Mouse (Mus musculus): ENCODE data around the gene Golph3. TPM values are rescaled to one million over a fixed set of nuclear protein-coding genes. Genes with fewer than 3 reads are reported as not detected.

Golph3 gene
- polyA plus RNA-seq, 1 experiment from 2014 or later: 118 TPM

DNA sequence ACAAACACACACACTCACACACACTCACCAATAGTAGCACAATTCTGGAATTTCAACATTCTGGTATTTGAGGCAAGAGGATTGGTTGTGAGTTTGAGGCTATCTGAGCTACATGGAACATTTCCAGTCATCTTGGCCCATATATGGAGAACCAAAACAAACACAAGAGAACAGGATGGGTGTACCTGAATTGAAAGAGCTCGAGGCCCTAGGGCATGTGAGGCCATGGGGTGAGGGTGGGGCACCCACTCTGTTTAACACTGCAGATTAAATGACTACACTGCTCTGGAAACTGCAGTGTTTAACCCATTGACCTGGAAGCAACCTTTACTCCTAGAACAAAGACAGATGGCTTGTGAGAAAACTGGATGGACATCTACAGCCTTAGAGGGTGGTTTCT lies 8.0 kb upstream of the Golph3 start:
- H3K36me3 ChIP-seq (ENCODE audit: control insufficient read depth, insufficient read depth, low read length): no peaks in the 10 kb centered on the region
- WGBS: 54% methylated on average over 1 of the region's 1 CpGs
- no peak for ATAC-seq (ENCODE audit: low FRiP score)

DNA sequence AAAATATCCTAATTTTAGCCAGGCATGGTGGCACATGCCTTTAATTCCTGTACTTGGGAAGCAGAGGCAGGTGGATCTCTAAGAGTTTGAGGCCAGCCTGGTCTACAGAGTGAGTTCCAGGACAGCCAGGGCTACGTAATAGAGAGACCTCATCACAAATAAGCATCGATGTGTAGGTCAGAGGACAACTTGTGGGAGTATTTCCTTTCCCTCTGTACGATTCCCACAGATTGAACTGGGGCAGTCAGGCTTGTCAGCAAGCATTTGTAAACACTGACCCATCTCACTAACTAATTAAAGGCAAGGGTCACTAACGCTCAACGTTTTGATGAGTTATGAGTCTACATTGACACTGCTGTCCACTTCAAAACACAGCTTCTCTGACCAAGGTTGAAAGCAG lies 6.7 kb upstream of the Golph3 start:
- DNase-seq (ENCODE audit: low spot score, missing footprints): no peak
- no peak overlapping the region for H3K9ac ChIP-seq (ENCODE audit: low read length)
- no peak overlapping the region for H3K4me2 ChIP-seq
- H3K36me3 ChIP-seq (ENCODE audit: control insufficient read depth, insufficient read depth, low read length): no peaks in the 10 kb centered on the region
- no peaks in the 10 kb centered on the region for H3K9me3 ChIP-seq (ENCODE audit: control insufficient read depth, low read length)
- no peak overlapping the region for H3K27ac ChIP-seq (ENCODE audit: low read depth, low read length)
- no peaks in the 10 kb centered on the region for H3K27me3 ChIP-seq (ENCODE audit: control insufficient read depth, insufficient read depth, low read length)
- no peaks in the 10 kb centered on the region for H3K4me1 ChIP-seq (ENCODE audit: control insufficient read depth, insufficient read depth, low read length)
- WGBS: 90% methylated on average over 5 of the region's 5 CpGs
- no peak overlapping the region for H3K4me3 ChIP-seq (ENCODE audit: low read depth, low read length)
- no peak for ATAC-seq (ENCODE audit: low FRiP score)

More for the DNA sequence above, 8.0 kb upstream of the Golph3 start:
- no peaks in the 10 kb centered on the region for H3K4me1 ChIP-seq (ENCODE audit: control insufficient read depth, insufficient read depth, low read length)
- no peak for DNase-seq (ENCODE audit: low spot score, missing footprints)
- H3K9ac ChIP-seq (ENCODE audit: low read length): no peak overlapping the region
- H3K27me3 ChIP-seq (ENCODE audit: control insufficient read depth, insufficient read depth, low read length): no peaks in the 10 kb centered on the region
- no peak overlapping the region for H3K4me3 ChIP-seq (ENCODE audit: low read depth, low read length)
- no peak overlapping the region for H3K4me2 ChIP-seq
- H3K9me3 ChIP-seq (ENCODE audit: control insufficient read depth, low read length): no peaks in the 10 kb centered on the region
- no peak overlapping the region for H3K27ac ChIP-seq (ENCODE audit: low read depth, low read length)

DNA sequence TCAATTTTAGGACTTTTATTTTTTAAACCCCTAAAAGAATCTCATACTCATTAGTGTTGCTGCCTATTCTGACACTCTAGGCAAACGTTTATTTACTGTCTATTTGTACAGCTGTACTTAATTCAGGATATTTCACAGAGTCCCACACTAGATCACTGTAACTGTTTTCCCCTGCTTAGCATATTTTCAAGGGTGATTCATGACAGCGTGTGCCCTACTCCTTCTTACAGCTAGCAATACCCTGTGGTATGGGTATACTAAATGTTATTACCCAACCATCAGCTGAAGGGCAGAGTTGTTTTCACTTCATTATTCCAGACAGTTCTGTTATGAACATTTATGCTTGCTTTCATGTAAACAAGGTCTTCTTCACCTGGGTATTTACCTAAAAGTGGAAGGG lies 5.3 kb upstream of the Golph3 start:
- Histone ChIP-seq H3K4me1 (ENCODE audit: control insufficient read depth, insufficient read depth, low read length) (no peaks in the 10 kb centered on the region), H3K27ac (ENCODE audit: low read depth, low read length) (no peak overlapping the region), H3K4me2 (no peak overlapping the region), H3K4me3 (ENCODE audit: low read depth, low read length) (no peak overlapping the region), H3K27me3 (ENCODE audit: control insufficient read depth, insufficient read depth, low read length) (peaks cover 3% of the 10 kb centered on the region; the same call in 1 of the 2 replicates), H3K9me3 (ENCODE audit: control insufficient read depth, low read length) (no peaks in the 10 kb centered on the region), H3K36me3 (ENCODE audit: control insufficient read depth, insufficient read depth, low read length) (no peaks in the 10 kb centered on the region), H3K9ac (ENCODE audit: low read length) (no peak overlapping the region)
- 63% methylated on average over 2 of the region's 2 CpGs for WGBS
- DNase-seq (ENCODE audit: low spot score, missing footprints) (no peak), ATAC-seq (ENCODE audit: low FRiP score) (no peak)

DNA sequence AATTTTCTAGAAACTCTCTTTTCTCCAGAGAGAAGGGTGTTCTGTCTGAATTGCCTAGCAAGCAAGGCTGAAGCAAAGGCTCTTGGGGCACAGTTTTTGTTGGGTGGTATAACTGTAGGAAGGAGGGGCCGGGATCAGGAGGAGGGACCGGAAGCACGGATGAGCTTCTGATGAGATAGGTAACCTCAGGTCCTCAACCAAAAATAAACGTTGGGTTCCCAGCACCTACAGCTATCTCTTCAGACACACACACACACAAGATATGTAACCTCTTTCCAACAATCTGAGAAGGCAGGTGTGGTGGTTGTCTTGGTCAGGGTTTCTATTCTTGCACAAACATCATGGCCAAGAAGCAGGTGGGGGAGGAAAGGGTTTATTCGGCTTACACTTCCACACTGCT lies 4.0 kb upstream of the Golph3 start:
- DNase-seq (ENCODE audit: low spot score, missing footprints) (no peak), ATAC-seq (ENCODE audit: low FRiP score) (no peak)
- Histone ChIP-seq H3K36me3 (ENCODE audit: control insufficient read depth, insufficient read depth, low read length) (no peaks in the 10 kb centered on the region), H3K4me1 (ENCODE audit: control insufficient read depth, insufficient read depth, low read length) (no peaks in the 10 kb centered on the region), H3K9me3 (ENCODE audit: control insufficient read depth, low read length) (no peaks in the 10 kb centered on the region), H3K4me3 (ENCODE audit: low read depth, low read length) (no peak overlapping the region), H3K4me2 (no peak overlapping the region), H3K27ac (ENCODE audit: low read depth, low read length) (no peak overlapping the region), H3K27me3 (ENCODE audit: control insufficient read depth, insufficient read depth, low read length) (peaks cover 3% of the 10 kb centered on the region; the same call in 1 of the 2 replicates), H3K9ac (ENCODE audit: low read length) (no peak overlapping the region)
- 86% methylated on average over 5 of the region's 5 CpGs for WGBS

DNA sequence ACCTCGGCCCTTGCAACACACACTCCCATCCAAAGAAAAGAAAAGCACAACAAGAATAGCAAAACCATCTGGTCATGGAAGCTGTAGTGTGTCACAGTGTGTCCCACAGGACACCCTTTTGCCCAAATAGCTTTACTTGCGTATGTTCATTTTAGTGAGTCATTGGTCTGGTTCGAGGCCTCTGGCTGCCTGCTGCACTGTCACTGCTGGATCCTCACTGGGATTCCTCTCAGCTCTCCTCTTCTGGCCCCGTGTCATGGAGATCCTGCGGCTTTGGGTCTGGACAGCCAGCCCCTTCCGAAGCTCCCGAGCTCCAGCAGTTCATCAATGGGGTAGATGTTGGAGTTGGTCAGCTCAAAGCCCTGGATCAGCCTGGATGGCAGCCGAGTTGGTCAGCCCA lies 2.8 kb upstream of the Golph3 start:
- Histone ChIP-seq H3K9ac (ENCODE audit: low read length) (no peak overlapping the region), H3K4me1 (ENCODE audit: control insufficient read depth, insufficient read depth, low read length) (peaks cover 5% of the 10 kb centered on the region), H3K36me3 (ENCODE audit: control insufficient read depth, insufficient read depth, low read length) (no peaks in the 10 kb centered on the region), H3K9me3 (ENCODE audit: control insufficient read depth, low read length) (no peaks in the 10 kb centered on the region), H3K27me3 (ENCODE audit: control insufficient read depth, insufficient read depth, low read length) (peaks cover 3% of the 10 kb centered on the region; the same call in 1 of the 2 replicates), H3K4me3 (ENCODE audit: low read depth, low read length) (no peak overlapping the region), H3K27ac (ENCODE audit: low read depth, low read length) (no peak overlapping the region), H3K4me2 (no peak overlapping the region)
- 86% methylated on average over 8 of the region's 8 CpGs for WGBS
- DNase-seq (ENCODE audit: low spot score, missing footprints) (no peak), ATAC-seq (ENCODE audit: low FRiP score) (no peak)

DNA sequence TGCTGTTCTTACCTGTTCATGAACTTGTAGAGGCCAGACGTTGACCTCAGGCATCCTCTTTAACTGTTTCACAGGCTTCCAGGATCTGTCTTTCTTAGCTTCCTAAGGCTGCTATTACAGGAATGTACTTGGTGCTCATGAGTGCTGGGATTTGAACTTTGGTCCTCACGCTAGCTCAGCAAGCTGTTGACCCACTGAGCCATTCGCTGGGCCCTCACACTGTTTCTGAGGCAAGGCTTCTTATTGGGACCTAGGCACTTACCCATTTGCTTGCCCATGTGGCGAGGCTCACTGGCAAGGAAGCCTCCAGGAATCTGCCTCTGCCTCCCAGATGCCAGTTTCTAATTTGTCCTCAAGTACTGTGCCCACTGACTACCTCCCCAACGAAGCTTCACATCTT lies 1.4 kb upstream of the Golph3 start:
- Histone ChIP-seq H3K36me3 (ENCODE audit: control insufficient read depth, insufficient read depth, low read length) (no peaks in the 10 kb centered on the region), H3K27me3 (ENCODE audit: control insufficient read depth, insufficient read depth, low read length) (peaks cover 3% of the 10 kb centered on the region; the same call in 1 of the 2 replicates), H3K27ac (ENCODE audit: low read depth, low read length) (no peak overlapping the region), H3K4me2 (no peak overlapping the region), H3K9me3 (ENCODE audit: control insufficient read depth, low read length) (no peaks in the 10 kb centered on the region), H3K4me1 (ENCODE audit: control insufficient read depth, insufficient read depth, low read length) (peaks cover 12% of the 10 kb centered on the region), H3K4me3 (ENCODE audit: low read depth, low read length) (no peak overlapping the region), H3K9ac (ENCODE audit: low read length) (no peak overlapping the region)
- WGBS: 54% methylated on average over 5 of the region's 5 CpGs
- DNase-seq (ENCODE audit: low spot score, missing footprints) (peak; percentile 84), ATAC-seq (ENCODE audit: low FRiP score) (no peak)

DNA sequence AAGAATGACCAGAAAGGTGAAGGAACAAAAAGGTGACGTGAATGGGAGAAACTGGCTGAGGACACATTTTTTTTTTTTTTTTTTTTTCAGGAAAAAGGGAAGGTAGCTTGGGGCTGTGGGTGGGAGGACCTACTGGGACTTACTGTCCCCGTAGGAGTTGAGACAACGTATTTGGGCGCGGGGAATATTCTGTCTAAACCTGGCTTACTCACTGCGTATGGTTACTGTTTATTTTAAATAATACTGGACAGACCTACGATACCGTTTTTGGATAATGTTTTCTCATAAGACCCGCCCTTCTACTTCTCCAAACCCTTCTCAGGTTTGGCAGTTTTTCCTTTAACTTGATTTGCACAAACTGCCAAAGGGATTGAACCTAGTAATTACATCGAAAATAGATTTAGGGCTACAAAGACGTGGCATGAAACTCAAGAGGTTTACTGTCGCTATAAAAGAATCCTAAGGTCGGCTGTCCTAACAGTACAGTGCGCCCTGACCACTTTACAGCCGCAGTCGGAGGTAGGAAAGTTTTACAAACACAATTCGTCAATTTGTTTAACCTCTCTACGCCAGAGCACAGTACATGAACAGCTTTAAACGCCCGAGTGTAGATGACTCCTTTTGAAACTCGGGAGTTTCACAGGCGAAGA lies 684 bp upstream of the Golph3 start:
- peak overlapping the region; percentile 65 for H3K4me2 ChIP-seq
- 8% methylated on average over 22 of the region's 22 CpGs for WGBS
- peaks cover 3% of the 10 kb centered on the region; the same call in 1 of the 2 replicates for H3K27me3 ChIP-seq (ENCODE audit: control insufficient read depth, insufficient read depth, low read length)
- H3K9ac ChIP-seq (ENCODE audit: low read length): peak overlapping the region; percentile 97
- H3K9me3 ChIP-seq (ENCODE audit: control insufficient read depth, low read length): no peaks in the 10 kb centered on the region
- H3K27ac ChIP-seq (ENCODE audit: low read depth, low read length): no peak overlapping the region
- H3K4me3 ChIP-seq (ENCODE audit: low read depth, low read length): peak overlapping the region; percentile 100
- no peaks in the 10 kb centered on the region for H3K36me3 ChIP-seq (ENCODE audit: control insufficient read depth, insufficient read depth, low read length)
- DNase-seq (ENCODE audit: low spot score, missing footprints): peak; percentile 83
- peaks cover 12% of the 10 kb centered on the region for H3K4me1 ChIP-seq (ENCODE audit: control insufficient read depth, insufficient read depth, low read length)
- no peak for ATAC-seq (ENCODE audit: low FRiP score)

DNA sequence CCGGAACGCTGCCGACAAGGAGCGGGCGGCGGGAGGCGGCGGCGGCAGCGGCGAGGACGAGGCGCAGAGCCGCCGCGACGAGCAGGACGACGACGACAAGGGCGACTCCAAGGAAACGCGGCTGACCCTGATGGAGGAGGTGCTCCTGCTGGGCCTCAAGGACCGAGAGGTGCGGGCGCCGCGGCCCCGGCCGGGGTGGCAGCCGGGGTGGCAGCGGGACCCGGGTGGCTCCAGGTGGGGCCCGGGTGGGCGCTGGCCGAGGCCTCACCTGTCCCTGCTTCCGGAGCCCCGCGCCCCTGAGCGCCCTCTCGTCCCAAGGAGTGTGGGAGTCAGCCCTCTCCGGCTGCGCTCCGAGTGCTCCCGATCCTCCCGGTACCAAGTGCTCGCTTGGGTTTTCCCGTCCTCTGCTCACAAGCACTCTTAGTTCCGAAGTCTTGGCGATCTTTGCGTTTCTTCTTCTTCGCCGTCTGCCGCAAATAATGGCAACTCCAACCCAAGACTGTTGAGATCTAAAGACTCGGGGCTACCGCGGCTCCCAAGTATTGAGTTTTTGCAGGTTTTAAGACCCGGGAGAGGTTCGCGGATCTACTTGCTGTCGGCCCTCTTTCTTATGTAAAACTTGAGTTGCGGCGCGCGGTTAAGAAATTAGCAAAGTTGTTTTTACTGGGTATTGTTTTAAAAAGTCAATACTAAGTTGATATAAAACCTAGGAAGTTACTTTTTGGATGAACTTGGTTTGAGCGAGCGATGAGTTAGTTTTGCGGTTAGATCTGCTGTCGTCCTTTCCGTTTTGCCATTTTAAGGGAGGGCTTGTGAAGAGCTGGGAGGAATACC lies 755 bp downstream of the Golph3 start, which contains the start of gene 1810049J17Rik:
TSS of gene 1810049J17Rik (minus strand) at position 112 of the 834 bp plus-strand sequence.
- peaks cover 12% of the 10 kb centered on the region for H3K4me1 ChIP-seq (ENCODE audit: control insufficient read depth, insufficient read depth, low read length)
- ATAC-seq (ENCODE audit: low FRiP score): peak; percentile 49
- peak within 1 kb of the TSS; percentile 100 for H3K4me3 ChIP-seq (ENCODE audit: low read depth, low read length)
- no peaks in the 10 kb centered on the region for H3K36me3 ChIP-seq (ENCODE audit: control insufficient read depth, insufficient read depth, low read length)
- H3K27ac ChIP-seq (ENCODE audit: low read depth, low read length): peak within 1 kb of the TSS; percentile 86
- DNase-seq (ENCODE audit: low spot score, missing footprints): no peak
- H3K9me3 ChIP-seq (ENCODE audit: control insufficient read depth, low read length): no peaks in the 10 kb centered on the region
- peak within 1 kb of the TSS; percentile 65 for H3K4me2 ChIP-seq
- WGBS: under 1% methylated on average over 57 of the region's 70 CpGs
- peaks cover 3% of the 10 kb centered on the region; the same call in 1 of the 2 replicates for H3K27me3 ChIP-seq (ENCODE audit: control insufficient read depth, insufficient read depth, low read length)
- H3K9ac ChIP-seq (ENCODE audit: low read length): peak within 1 kb of the TSS; percentile 97

All from midbrain, embryonic 11.5 days (tissue).